Mouse (Mus musculus) midbrain, embryonic 10.5 days (tissue): ENCODE measurements around the gene Phyhipl. TPM values are rescaled to one million over a fixed set of nuclear protein-coding genes. Genes with fewer than 3 reads are reported as not detected.

Experiments
- DNase-seq: peaks from one replicate; pipeline ENCODE4 v3.0.0-alpha.2; 2017; ENCODE audit warnings: low spot score
- H3K27ac ChIP-seq: fragments of 300-500 bp; sonication (generic); replicated peaks from 2 replicates; pipeline ENCODE4 v1.5.1; 2016; ENCODE audit warnings: mild to moderate bottlenecking
- H3K27me3 ChIP-seq: fragments of 300-500 bp; sonication (generic); 2 replicates; pipeline ENCODE4 v1.6.1; 2016; ENCODE audit warnings: low read depth, mild to moderate bottlenecking; ENCODE audit not compliant: poor library complexity, severe bottlenecking
- H3K36me3 ChIP-seq: fragments of 300-500 bp; sonication (generic); 2 replicates; pipeline ENCODE4 v1.6.1; 2016; ENCODE audit warnings: mild to moderate bottlenecking, moderate library complexity
- H3K4me1 ChIP-seq: fragments of 300-500 bp; sonication (generic); 2 replicates; pipeline ENCODE4 v1.6.1; 2016
- H3K4me3 ChIP-seq: fragments of 300-500 bp; sonication (generic); 2 replicates; pipeline ENCODE4 v1.5.1; 2016; ENCODE audit warnings: mild to moderate bottlenecking, moderate library complexity
- H3K9me3 ChIP-seq: fragments of 300-500 bp; sonication (generic); replicated peaks from 2 replicates; pipeline ENCODE4 v1.6.1; 2016; ENCODE audit warnings: mild to moderate bottlenecking
- WGBS: fragments of 180-500 bp; shearing (Covaris S2); methylation state at CpG from one replicate; pipeline ENCODE4 v1.1.7; 2016; 5-methylcytosine and 5-hydroxymethylcytosine counted together
- polyA plus RNA-seq: library from polyadenylated mRNA; unstranded; fragments of >200 nt; fragmentation: Nextera tagmentation; extraction: Ambion mirVana; gene quantifications from 2 replicates; pipeline ENCODE4 v1.2.1, GENCODE M21; 2016

The Phyhipl gene
- polyA plus RNA-seq, 1 experiment from 2014 or later: 19.8 TPM

GRCm38 (mm10) chr10:70599925-70600305 lies 55.9 kb downstream of the Phyhipl start:
- WGBS: 1% methylated on average over 28 of the region's 28 CpGs
- DNase-seq: no peak
- no peaks in the 10 kb centered on the region for H3K9me3 ChIP-seq
- H3K27ac ChIP-seq: peak overlapping the region; percentile 87
- H3K4me1 ChIP-seq: peaks cover 24% of the 10 kb centered on the region
- peaks cover 46% of the 10 kb centered on the region for H3K27me3 ChIP-seq
- H3K36me3 ChIP-seq: no peaks in the 10 kb centered on the region
- peak overlapping the region; percentile 81 for H3K4me3 ChIP-seq

GRCm38 (mm10) chr10:70599126-70599924 lies 56.4 kb downstream of the Phyhipl start:
- peak overlapping the region; percentile 81 for H3K4me3 ChIP-seq

GRCm38 (mm10) chr10:70598516-70599125 lies 57.1 kb downstream of the Phyhipl start:
- WGBS: under 1% methylated on average over 48 of the region's 48 CpGs

More at GRCm38 (mm10) chr10:70599126-70599924, 56.4 kb downstream of the Phyhipl start:
- peaks cover 25% of the 10 kb centered on the region for H3K4me1 ChIP-seq
- peak; percentile 82 for DNase-seq
- under 1% methylated on average over 83 of the region's 124 CpGs for WGBS
- H3K36me3 ChIP-seq: no peaks in the 10 kb centered on the region
- peaks cover 46% of the 10 kb centered on the region for H3K27me3 ChIP-seq
- H3K9me3 ChIP-seq: no peaks in the 10 kb centered on the region
- peak overlapping the region; percentile 87 for H3K27ac ChIP-seq

GRCm38 (mm10) chr10:70598081-70598515 lies 57.7 kb downstream of the Phyhipl start:
- WGBS: 21% methylated on average over 10 of the region's 10 CpGs
- peak overlapping the region; percentile 81 for H3K4me3 ChIP-seq
- H3K27ac ChIP-seq: peak overlapping the region; percentile 87; the same call in 1 of the 2 replicates
- no peaks in the 10 kb centered on the region for H3K9me3 ChIP-seq
- no peak for DNase-seq
- no peaks in the 10 kb centered on the region for H3K36me3 ChIP-seq
- H3K27me3 ChIP-seq: peaks cover 46% of the 10 kb centered on the region
- H3K4me1 ChIP-seq: peaks cover 30% of the 10 kb centered on the region

More at GRCm38 (mm10) chr10:70598516-70599125, 57.1 kb downstream of the Phyhipl start:
- no peaks in the 10 kb centered on the region for H3K36me3 ChIP-seq
- peaks cover 46% of the 10 kb centered on the region for H3K27me3 ChIP-seq
- H3K27ac ChIP-seq: peak overlapping the region; percentile 87
- no peaks in the 10 kb centered on the region for H3K9me3 ChIP-seq
- H3K4me3 ChIP-seq: peak overlapping the region; percentile 81
- peak; percentile 57 for DNase-seq
- H3K4me1 ChIP-seq: peaks cover 30% of the 10 kb centered on the region

GRCm38 (mm10) chr10:70594007-70594406 lies 61.8 kb downstream of the Phyhipl start:
- no peak overlapping the region for H3K27ac ChIP-seq
- DNase-seq: peak; percentile 26

GRCm38 (mm10) chr10:70586876-70587405 lies 68.8 kb downstream of the Phyhipl start:
- H3K4me1 ChIP-seq: peaks cover 10% of the 10 kb centered on the region
- H3K9me3 ChIP-seq: no peaks in the 10 kb centered on the region
- no peak for DNase-seq
- no peaks in the 10 kb centered on the region for H3K27me3 ChIP-seq
- H3K27ac ChIP-seq: no peak overlapping the region
- no peaks in the 10 kb centered on the region for H3K36me3 ChIP-seq
- no peak overlapping the region for H3K4me3 ChIP-seq
- WGBS: 86% methylated on average over 3 of the region's 3 CpGs

More at GRCm38 (mm10) chr10:70594007-70594406, 61.8 kb downstream of the Phyhipl start:
- 42% methylated on average over 1 of the region's 1 CpGs for WGBS
- no peaks in the 10 kb centered on the region for H3K36me3 ChIP-seq
- H3K27me3 ChIP-seq: peaks cover 13% of the 10 kb centered on the region; the same call in 1 of the 2 replicates
- peaks cover 19% of the 10 kb centered on the region for H3K4me1 ChIP-seq
- H3K4me3 ChIP-seq: no peak overlapping the region
- no peaks in the 10 kb centered on the region for H3K9me3 ChIP-seq

- WGBS: 93% methylated on average over 1 of the region's 1 CpGs
- Histone ChIP-seq H3K4me1 (peaks cover 10% of the 10 kb centered on the region), H3K36me3 (no peaks in the 10 kb centered on the region), H3K27me3 (no peaks in the 10 kb centered on the region), H3K4me3 (no peak overlapping the region), H3K27ac (no peak overlapping the region), H3K9me3 (no peaks in the 10 kb centered on the region)
- no peak for DNase-seq
Observed at GRCm38 (mm10) chr10:70584171-70584570, 71.6 kb downstream of the Phyhipl start.

GRCm38 (mm10) chr10:70581556-70582211 lies 74.1 kb downstream of the Phyhipl start:
- DNase-seq: no peak
- 83% methylated on average over 7 of the region's 7 CpGs for WGBS

GRCm38 (mm10) chr10:70563636-70564035 lies 92.1 kb downstream of the Phyhipl start:
- peak; percentile 63 for DNase-seq
- Histone ChIP-seq H3K27me3 (no peaks in the 10 kb centered on the region), H3K4me3 (no peak overlapping the region), H3K9me3 (no peaks in the 10 kb centered on the region), H3K27ac (no peak overlapping the region), H3K4me1 (no peaks in the 10 kb centered on the region), H3K36me3 (peaks cover 19% of the 10 kb centered on the region)
- 28% methylated on average over 3 of the region's 3 CpGs for WGBS

More at GRCm38 (mm10) chr10:70581556-70582211, 74.1 kb downstream of the Phyhipl start:
- H3K9me3 ChIP-seq: no peaks in the 10 kb centered on the region
- H3K27ac ChIP-seq: no peak overlapping the region
- H3K27me3 ChIP-seq: no peaks in the 10 kb centered on the region
- no peak overlapping the region for H3K4me3 ChIP-seq
- no peaks in the 10 kb centered on the region for H3K4me1 ChIP-seq
- H3K36me3 ChIP-seq: no peaks in the 10 kb centered on the region

- Histone ChIP-seq H3K27me3 (no peaks in the 10 kb centered on the region), H3K36me3 (peaks cover 63% of the 10 kb centered on the region), H3K9me3 (no peaks in the 10 kb centered on the region), H3K4me3 (no peak overlapping the region), H3K4me1 (no peaks in the 10 kb centered on the region), H3K27ac (no peak overlapping the region)
- no peak for DNase-seq
- WGBS: 93% methylated on average over 3 of the region's 3 CpGs
Observed at GRCm38 (mm10) chr10:70552531-70552930, 103.2 kb downstream of the Phyhipl start.

GRCm38 (mm10) chr10:70542857-70543256 lies 112.9 kb downstream of the Phyhipl start:
- DNase-seq: no peak
- Histone ChIP-seq H3K36me3 (peaks cover 57% of the 10 kb centered on the region), H3K9me3 (no peaks in the 10 kb centered on the region), H3K27ac (no peak overlapping the region), H3K27me3 (no peaks in the 10 kb centered on the region), H3K4me1 (no peaks in the 10 kb centered on the region), H3K4me3 (no peak overlapping the region)
- 89% methylated on average over 6 of the region's 6 CpGs for WGBS

GRCm38 (mm10) chr10:70540456-70541195 lies 115.1 kb downstream of the Phyhipl start:
- H3K4me3 ChIP-seq: no peak overlapping the region
- no peak overlapping the region for H3K27ac ChIP-seq
- DNase-seq: no peak
- H3K36me3 ChIP-seq: peaks cover 59% of the 10 kb centered on the region
- H3K9me3 ChIP-seq: no peaks in the 10 kb centered on the region
- no peaks in the 10 kb centered on the region for H3K4me1 ChIP-seq
- no peaks in the 10 kb centered on the region for H3K27me3 ChIP-seq
- WGBS: 87% methylated on average over 9 of the region's 9 CpGs
